Mouse (Mus musculus) left cerebral cortex, adult 2 months (tissue): Measurements from ENCODE around the gene Ptpn9. TPM values are rescaled to one million over a fixed set of nuclear protein-coding genes. Genes with fewer than 3 reads are reported as not detected.

Source experiments
- DNase-seq, 2 experiments: peaks; one replicate each; pipeline ENCODE4 v3.0.0; 2021 to 2022; ENCODE audit warnings: low spot score in 2 of 2, mixed read lengths in 1 of 2; ENCODE audit errors: extremely low spot score in 1 of 2
- H3K27ac ChIP-seq: fragments of 200-600 bp; 2 replicates; pipeline ENCODE4 v1.8.1; 2022
- H3K4me3 ChIP-seq: fragments of 200-600 bp; 2 replicates; pipeline ENCODE4 v1.8.1; 2022
- CTCF ChIP-seq: fragments of 200-600 bp; IDR thresholded peaks from 2 replicates; pipeline ENCODE4 v1.8.1; 2022; ENCODE audit warnings: antibody characterized with exemption, mild to moderate bottlenecking, moderate library complexity
- intact Hi-C: fragments of 180-260 bp; cut with DNase I; formaldehyde crosslinking; loops from one replicate; pipeline ENCODE4 v1.15.1; 2025
- total RNA-seq, 2 experiments: library from RNA; stranded (reverse); gene quantifications; 2 replicates each; pipeline ENCODE4 v1.2.3; 2021

The Ptpn9 gene
- total RNA-seq, 2 experiments from 2014 or later = 29.7 to 33.1 TPM

GRCm38 (mm10) chr9:57031756-57032155 is 37.0 kb downstream of the Ptpn9 start:
- H3K27ac ChIP-seq = peak overlapping the region; percentile 20; the same call in 1 of the 2 replicates
- no peak for TF ChIP-seq CTCF
- no peak overlapping the region for H3K4me3 ChIP-seq
- peak; percentile 21 to 23 for DNase-seq
- intact Hi-C loops = loop anchor here (2.0 to 5.0 kb wide), 2 partner anchors 37 to 79 kb away; partner anchors contain the start of genes Ptpn9 and Snupn

DNA sequence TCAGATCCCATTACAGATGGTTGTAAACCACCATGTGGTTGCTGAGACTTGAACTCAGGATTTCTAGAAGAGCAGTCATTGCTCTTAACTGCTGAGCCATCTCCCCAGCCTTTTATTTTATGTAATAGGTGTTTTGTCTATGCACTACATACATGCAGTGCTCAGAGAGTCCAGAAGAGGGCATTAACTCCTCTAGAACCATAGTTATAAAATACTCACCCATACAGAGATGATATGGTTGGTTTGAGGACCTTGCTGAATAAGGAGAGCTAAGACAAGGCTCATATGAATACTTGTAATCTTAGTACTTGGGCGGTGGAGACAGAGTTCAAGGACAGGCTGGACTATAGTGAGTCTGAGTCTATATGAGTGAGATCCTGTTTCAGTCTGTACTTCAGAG is 61.5 kb downstream of the Ptpn9 start:
- H3K27ac ChIP-seq = no peak overlapping the region
- intact Hi-C loops = loop anchor here (5.0 to 10.0 kb wide), 2 partner anchors 76 to 159 kb away; partner anchors contain the start of gene Man2c1
- peak; percentile 33 to 42 for DNase-seq
- peak; percentile 70 for TF ChIP-seq CTCF
- H3K4me3 ChIP-seq = no peak overlapping the region

DNA sequence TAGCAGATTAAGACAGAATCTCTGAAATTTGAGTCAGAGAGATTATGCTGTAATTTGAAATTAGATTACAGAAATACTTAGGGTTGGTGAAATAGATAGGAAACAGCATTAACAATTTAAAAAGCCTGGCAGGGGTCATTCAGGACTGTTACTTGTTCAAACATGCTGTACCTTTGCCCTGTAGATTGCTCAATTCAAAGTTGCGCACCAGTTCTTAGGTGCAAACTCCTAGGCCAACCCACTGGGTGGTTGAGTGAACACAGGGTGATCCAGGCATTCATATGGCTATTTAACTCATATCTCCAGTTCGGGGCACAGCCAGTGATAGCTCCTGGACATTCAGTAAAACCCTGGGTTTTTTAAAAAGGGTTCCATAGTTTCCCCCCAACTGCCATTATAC is 69.4 kb downstream of the Ptpn9 start:
- TF ChIP-seq CTCF = no peak
- no peak overlapping the region for H3K4me3 ChIP-seq
- H3K27ac ChIP-seq = no peak overlapping the region
- intact Hi-C loops = no loop called here
- no peak for DNase-seq

DNA sequence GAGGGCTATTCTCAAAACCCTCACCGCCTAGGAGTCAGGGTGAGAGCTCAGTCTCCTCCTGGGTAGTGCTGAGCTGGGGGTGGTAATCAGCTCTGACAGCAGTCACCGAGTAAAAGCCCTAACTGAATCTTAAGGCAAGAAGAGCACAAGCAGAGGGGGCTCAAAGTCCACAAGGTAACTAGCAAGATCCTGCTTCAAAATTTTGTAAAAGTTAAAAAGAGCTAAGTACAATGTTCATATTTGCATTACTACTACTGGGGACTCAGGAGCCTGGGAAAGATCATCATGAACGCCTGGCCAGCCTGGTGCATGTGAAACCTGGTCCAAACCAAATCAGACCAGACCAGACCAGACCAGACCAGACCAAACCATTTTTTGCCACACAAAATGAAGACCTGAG is 73.5 kb downstream of the Ptpn9 start:
- DNase-seq = no peak
- no peak overlapping the region for H3K27ac ChIP-seq
- intact Hi-C loops = no loop called here
- TF ChIP-seq CTCF = no peak
- H3K4me3 ChIP-seq = no peak overlapping the region

DNA sequence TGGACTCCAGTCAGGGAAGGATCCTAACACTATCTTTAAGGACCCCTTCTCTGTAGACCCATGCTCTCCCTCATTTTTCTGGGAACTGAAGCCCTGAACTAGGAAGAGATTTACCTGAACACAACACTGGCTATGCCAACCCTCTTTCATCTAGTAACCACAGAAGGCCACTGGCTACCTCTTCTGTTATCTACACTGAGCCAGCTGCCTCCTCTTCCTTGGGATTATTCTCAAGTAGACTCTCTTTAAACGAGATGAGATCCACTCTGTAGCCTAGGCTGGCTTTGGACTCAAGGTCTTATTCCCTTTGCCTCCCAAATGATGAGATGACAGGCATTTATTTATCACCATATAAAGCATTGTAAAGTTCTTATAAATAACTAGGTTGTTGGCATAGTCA is 75.5 kb downstream of the Ptpn9 start:
- DNase-seq = no peak
- TF ChIP-seq CTCF = no peak
- intact Hi-C loops = loop anchor here (5.0 kb wide), 2 partner anchors 367 to 452 kb away; partner anchors contain the start of gene Cox5a
- Histone ChIP-seq H3K4me3 (no peak overlapping the region), H3K27ac (no peak overlapping the region)

DNA sequence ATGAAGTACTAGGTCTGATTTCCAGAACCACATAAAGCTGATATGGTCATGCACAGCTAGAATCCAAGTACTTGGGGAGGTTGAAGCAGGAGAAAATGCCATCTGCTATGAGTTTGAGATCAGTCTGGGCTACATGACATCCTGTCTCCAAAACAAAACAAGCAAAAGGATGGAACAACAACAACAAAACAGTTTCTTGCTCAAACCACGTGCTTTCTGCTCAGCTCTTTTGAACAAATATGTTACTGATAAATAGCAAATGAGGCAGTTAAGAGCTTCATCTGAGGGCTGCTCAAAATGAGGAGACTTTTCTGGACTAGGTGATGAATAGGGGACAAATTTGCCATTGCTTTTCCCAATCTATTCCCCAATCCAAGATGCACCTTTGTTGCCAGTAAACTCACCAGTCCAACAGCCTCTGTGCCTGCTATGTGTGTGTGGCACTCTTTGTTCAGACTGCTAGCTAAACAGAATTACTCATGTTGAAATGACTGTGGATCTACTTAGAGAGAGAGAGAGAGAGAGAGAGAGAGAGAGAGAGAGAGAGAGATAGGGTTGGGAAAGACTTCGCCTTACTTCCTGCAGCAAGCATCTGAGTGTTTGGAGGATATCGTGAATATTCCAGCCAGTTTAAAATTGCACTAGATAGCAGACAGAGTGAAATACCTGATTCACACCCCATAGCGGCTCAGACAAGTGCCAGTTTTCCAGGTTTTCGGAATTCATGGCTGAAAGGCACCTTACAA is 76.2 kb downstream of the Ptpn9 start:
- intact Hi-C loops = loop anchor here (5.0 kb wide), 2 partner anchors 366 to 451 kb away; partner anchors contain the start of gene Cox5a
- DNase-seq = no peak
- Histone ChIP-seq H3K4me3 (peak overlapping the region; percentile 89), H3K27ac (no peak overlapping the region)
- TF ChIP-seq CTCF = no peak

GRCm38 (mm10) chr9:57071801-57072351 is 77.2 kb downstream of the Ptpn9 start, which contains the start of gene Sin3a:
TSS of gene Sin3a (plus strand) at chr9:57072040.
- peak within 1 kb of the TSS; percentile 99 for H3K27ac ChIP-seq
- DNase-seq = peak; percentile 58 to 63
- intact Hi-C loops = loop anchor here (2.0 to 5.0 kb wide), 4 partner anchors 77 to 450 kb away; partner anchors contain the start of genes Cox5a, Ptpn9 and Snupn
- H3K4me3 ChIP-seq = peak within 1 kb of the TSS; percentile 89
- no peak; the same call in 1 of the 2 replicates for TF ChIP-seq CTCF

DNA sequence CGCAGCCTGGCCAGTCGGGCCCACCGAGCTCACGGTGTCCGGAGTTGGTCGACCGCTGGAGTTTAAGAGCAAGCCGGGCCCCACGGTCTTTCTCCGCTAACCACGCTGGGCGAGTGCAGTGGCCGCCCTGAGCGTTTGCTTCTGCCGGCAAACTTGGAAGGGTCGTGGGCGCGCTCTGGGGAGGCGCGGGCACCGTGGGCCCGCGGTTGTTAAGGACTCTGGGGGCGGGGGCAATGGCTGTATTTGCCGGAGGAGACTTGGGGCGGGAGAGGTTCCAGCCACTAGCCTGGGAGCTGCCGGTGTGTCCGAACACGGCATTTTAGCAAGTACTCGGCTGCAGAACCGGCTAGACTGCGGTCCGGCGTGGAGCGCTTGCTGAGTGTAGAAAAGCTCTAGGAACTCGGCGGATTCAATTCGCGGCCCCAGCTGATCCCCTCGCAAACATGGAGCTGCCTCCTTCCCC is 77.8 kb downstream of the Ptpn9 start:
- intact Hi-C loops = loop anchor here (2.0 to 5.0 kb wide), 4 partner anchors 78 to 450 kb away; partner anchors contain the start of genes Cox5a, Ptpn9 and Snupn
- peak overlapping the region; percentile 89 for H3K4me3 ChIP-seq
- H3K27ac ChIP-seq = peak overlapping the region; percentile 99
- TF ChIP-seq CTCF = no peak
- no peak for DNase-seq

- intact Hi-C loops = loop anchor here (2.0 to 5.0 kb wide), 4 partner anchors 78 to 449 kb away; partner anchors contain the start of genes Cox5a, Ptpn9 and Snupn
- H3K27ac ChIP-seq = peak overlapping the region; percentile 99
- H3K4me3 ChIP-seq = peak overlapping the region; percentile 89
- peak; percentile 48 for TF ChIP-seq CTCF
- peak; percentile 87 to 96 for DNase-seq
These were observed 78.5 kb downstream of the Ptpn9 start for GRCm38 (mm10) chr9:57072989-57073789.

GRCm38 (mm10) chr9:57073790-57074094 is 79.0 kb downstream of the Ptpn9 start:
- intact Hi-C loops = loop anchor here (2.0 to 5.0 kb wide), 4 partner anchors 79 to 449 kb away; partner anchors contain the start of genes Cox5a, Ptpn9 and Snupn
- DNase-seq = no peak
- Histone ChIP-seq H3K4me3 (peak overlapping the region; percentile 89), H3K27ac (peak overlapping the region; percentile 80)
- no peak for TF ChIP-seq CTCF

DNA sequence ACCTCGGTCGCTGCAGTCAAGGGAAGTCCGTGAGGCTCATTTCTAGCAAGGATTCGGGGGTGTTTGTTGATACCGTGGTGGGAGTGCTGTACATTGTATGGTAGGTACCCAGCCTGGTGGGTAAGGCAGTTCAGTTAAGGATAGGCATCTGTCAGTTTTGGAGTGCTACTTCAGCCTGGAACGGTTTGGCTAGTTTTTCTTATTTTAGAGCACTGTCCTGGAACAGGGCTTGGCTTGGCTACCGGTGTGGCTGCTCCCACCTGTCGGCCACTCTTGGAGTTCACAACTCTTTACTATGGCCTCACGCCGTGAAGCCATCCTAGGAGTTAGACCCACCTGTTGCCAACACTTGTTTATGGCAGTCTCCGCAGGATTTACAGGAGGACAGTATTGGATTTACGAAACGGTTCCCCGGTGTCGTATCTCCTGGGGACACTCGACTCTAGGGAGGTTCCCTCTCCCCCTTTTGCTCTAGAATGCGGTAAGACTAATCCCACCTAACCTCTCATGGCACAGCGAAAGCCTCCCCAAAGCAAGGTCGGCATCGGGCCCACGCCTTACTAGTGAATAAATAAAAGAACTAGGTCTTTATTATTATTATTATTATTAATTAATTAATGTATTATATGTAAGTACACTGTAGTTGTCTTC is 79.6 kb downstream of the Ptpn9 start:
- no peak for TF ChIP-seq CTCF
- no peak for DNase-seq
- H3K4me3 ChIP-seq = peak overlapping the region; percentile 89
- intact Hi-C loops = loop anchor here (5.0 kb wide), 2 partner anchors 363 to 448 kb away; partner anchors contain the start of gene Cox5a
- peak overlapping the region; percentile 80 for H3K27ac ChIP-seq
